Mouse (Mus musculus) midbrain, embryonic 13.5 days (tissue): ENCODE results near the gene Sort1. TPM values are rescaled to one million over a fixed set of nuclear protein-coding genes. Genes with fewer than 3 reads are reported as not detected.
A peak's percentile ranks its signal among the peaks of the same experiment; 100 is the strongest.

Experiments
- ATAC-seq: fragments of 200-750 bp; cut with Nextera tagmentation; 2 replicates; pipeline ENCODE4 v1.8.0; 2017; ENCODE audit warnings: mild to moderate bottlenecking, moderate TSS enrichment, moderate library complexity
- H3K27ac ChIP-seq: fragments of 300-500 bp; sonication (generic); 2 replicates; pipeline ENCODE4 v1.5.1; 2015; ENCODE audit warnings: inconsistent platforms, mild to moderate bottlenecking, moderate library complexity
- H3K27me3 ChIP-seq: fragments of 300-500 bp; sonication (generic); 2 replicates; pipeline ENCODE4 v1.6.1; 2015; ENCODE audit warnings: mild to moderate bottlenecking, inconsistent platforms
- H3K36me3 ChIP-seq: fragments of 300-500 bp; sonication (generic); 2 replicates; pipeline ENCODE4 v1.6.1; 2015; ENCODE audit warnings: mild to moderate bottlenecking, inconsistent platforms
- H3K4me1 ChIP-seq: fragments of 300-500 bp; sonication (generic); replicated peaks from 2 replicates; pipeline ENCODE4 v1.6.1; 2015; ENCODE audit warnings: inconsistent platforms
- H3K4me2 ChIP-seq: fragments of 300-500 bp; sonication (generic); replicated peaks from 2 replicates; pipeline ENCODE4 v1.6.1; 2015; ENCODE audit warnings: moderate library complexity, mild to moderate bottlenecking, inconsistent platforms
- H3K4me3 ChIP-seq: fragments of 300-500 bp; sonication (generic); replicated peaks from 2 replicates; pipeline ENCODE4 v1.5.1; 2015; ENCODE audit warnings: mild to moderate bottlenecking, inconsistent platforms
- H3K9ac ChIP-seq: fragments of 300-500 bp; sonication (generic); replicated peaks from 2 replicates; pipeline ENCODE4 v1.6.1; 2015; ENCODE audit warnings: mild to moderate bottlenecking, inconsistent platforms
- H3K9me3 ChIP-seq: fragments of 300-500 bp; sonication (generic); 2 replicates; pipeline ENCODE4 v1.6.1; 2016; ENCODE audit warnings: mild to moderate bottlenecking, inconsistent platforms
- WGBS: fragments of 180-500 bp; shearing (Covaris S2); methylation state at CpG from one replicate; pipeline ENCODE4 v1.1.7; 2015; 5-methylcytosine and 5-hydroxymethylcytosine counted together
- polyA plus RNA-seq: library from polyadenylated mRNA; unstranded; fragments of >200 nt; fragmentation: Nextera tagmentation; extraction: Ambion mirVana; gene quantifications from 2 replicates; pipeline ENCODE4 v1.2.1, GENCODE M21; 2015

Sort1 gene
- polyA plus RNA-seq, 1 experiment from 2014 or later: 18.3 TPM

- Histone ChIP-seq H3K27me3 (no peaks in the 10 kb centered on the region), H3K4me2 (peak overlapping the region; percentile 71), H3K4me1 (peaks cover 63% of the 10 kb centered on the region), H3K27ac (no peak overlapping the region), H3K36me3 (peaks cover 1% of the 10 kb centered on the region; the same call in 1 of the 2 replicates), H3K9ac (peak overlapping the region; percentile 96), H3K9me3 (no peaks in the 10 kb centered on the region), H3K4me3 (peak overlapping the region; percentile 98)
- 46% methylated on average over 4 of the region's 4 CpGs for WGBS
- no peak for ATAC-seq
Observed at GRCm38 (mm10) chr3:108285078-108285711, 1.3 kb downstream of the Sort1 start.

- H3K4me3 ChIP-seq: peak overlapping the region; percentile 11
- no peak for ATAC-seq
- H3K9ac ChIP-seq: peak overlapping the region; percentile 39; the same call in 1 of the 2 replicates
Observed at GRCm38 (mm10) chr3:108286671-108287439, 3.0 kb downstream of the Sort1 start.

GRCm38 (mm10) chr3:108287811-108288805, 4.2 kb downstream of the Sort1 start:
- ATAC-seq: no peak
- 12% methylated on average over 17 of the region's 17 CpGs for WGBS
- Histone ChIP-seq H3K9ac (peak overlapping the region; percentile 57), H3K4me3 (peak overlapping the region; percentile 2), H3K36me3 (0 out of 2 replicates have a peak, but pooled peaks cover 2% of the 10 kb centered on the region), H3K9me3 (no peaks in the 10 kb centered on the region), H3K4me2 (peak overlapping the region; percentile 71), H3K27me3 (no peaks in the 10 kb centered on the region), H3K27ac (peak overlapping the region; percentile 57), H3K4me1 (peaks cover 72% of the 10 kb centered on the region)

More at GRCm38 (mm10) chr3:108286671-108287439, 3.0 kb downstream of the Sort1 start:
- Histone ChIP-seq H3K4me2 (peak overlapping the region; percentile 71), H3K4me1 (peaks cover 75% of the 10 kb centered on the region), H3K27me3 (no peaks in the 10 kb centered on the region), H3K9me3 (no peaks in the 10 kb centered on the region), H3K36me3 (0 out of 2 replicates have a peak, but pooled peaks cover 2% of the 10 kb centered on the region), H3K27ac (peak overlapping the region; percentile 57; the same call in 1 of the 2 replicates)
- 56% methylated on average over 14 of the region's 14 CpGs for WGBS

- 81% methylated on average over 13 of the region's 13 CpGs for WGBS
- no peak overlapping the region for H3K4me3 ChIP-seq
- H3K4me1 ChIP-seq: peaks cover 80% of the 10 kb centered on the region
- ATAC-seq: no peak
- no peaks in the 10 kb centered on the region for H3K27me3 ChIP-seq
- no peak overlapping the region for H3K4me2 ChIP-seq
- no peak overlapping the region for H3K9ac ChIP-seq
- 0 out of 2 replicates have a peak, but pooled peaks cover 2% of the 10 kb centered on the region for H3K36me3 ChIP-seq
- H3K9me3 ChIP-seq: no peaks in the 10 kb centered on the region
- H3K27ac ChIP-seq: no peak overlapping the region
Observed at GRCm38 (mm10) chr3:108289311-108290130, 5.6 kb downstream of the Sort1 start.

GRCm38 (mm10) chr3:108291036-108291799, 7.3 kb downstream of the Sort1 start:
- H3K27ac ChIP-seq: no peak overlapping the region
- H3K4me3 ChIP-seq: no peak overlapping the region
- H3K9ac ChIP-seq: no peak overlapping the region
- peaks cover 81% of the 10 kb centered on the region for H3K4me1 ChIP-seq
- 0 out of 2 replicates have a peak, but pooled peaks cover 2% of the 10 kb centered on the region for H3K36me3 ChIP-seq
- H3K27me3 ChIP-seq: no peaks in the 10 kb centered on the region
- H3K4me2 ChIP-seq: no peak overlapping the region
- ATAC-seq: no peak
- WGBS: 71% methylated on average over 17 of the region's 17 CpGs
- H3K9me3 ChIP-seq: no peaks in the 10 kb centered on the region

- Histone ChIP-seq H3K27ac (peak overlapping the region; percentile 16; the same call in 1 of the 2 replicates), H3K4me1 (peaks cover 72% of the 10 kb centered on the region), H3K9me3 (no peaks in the 10 kb centered on the region), H3K27me3 (no peaks in the 10 kb centered on the region), H3K36me3 (0 out of 2 replicates have a peak, but pooled peaks cover 2% of the 10 kb centered on the region), H3K4me3 (no peak overlapping the region), H3K9ac (no peak overlapping the region), H3K4me2 (no peak overlapping the region)
- WGBS: 53% methylated on average over 2 of the region's 2 CpGs
- no peak for ATAC-seq
Observed at GRCm38 (mm10) chr3:108294398-108294797, 10.5 kb downstream of the Sort1 start.

GRCm38 (mm10) chr3:108295379-108296219, 11.7 kb downstream of the Sort1 start:
- peak overlapping the region; percentile 78 for H3K27ac ChIP-seq
- no peaks in the 10 kb centered on the region for H3K27me3 ChIP-seq
- H3K4me2 ChIP-seq: peak overlapping the region; percentile 41
- peaks cover 63% of the 10 kb centered on the region for H3K4me1 ChIP-seq
- peak overlapping the region; percentile 52; the same call in 1 of the 2 replicates for H3K9ac ChIP-seq
- H3K4me3 ChIP-seq: peak overlapping the region; percentile 5; the same call in 1 of the 2 replicates
- no peaks in the 10 kb centered on the region for H3K9me3 ChIP-seq
- peak; percentile 41 for ATAC-seq
- WGBS: 26% methylated on average over 14 of the region's 14 CpGs
- 0 out of 2 replicates have a peak, but pooled peaks cover 2% of the 10 kb centered on the region for H3K36me3 ChIP-seq

GRCm38 (mm10) chr3:108296220-108297049, 12.6 kb downstream of the Sort1 start:
- ATAC-seq: peak; percentile 81
- peaks cover 56% of the 10 kb centered on the region for H3K4me1 ChIP-seq
- 12% methylated on average over 14 of the region's 14 CpGs for WGBS

GRCm38 (mm10) chr3:108297050-108297419, 13.2 kb downstream of the Sort1 start:
- Histone ChIP-seq H3K27ac (peak overlapping the region; percentile 78), H3K9me3 (no peaks in the 10 kb centered on the region), H3K4me1 (peaks cover 51% of the 10 kb centered on the region), H3K9ac (no peak overlapping the region), H3K4me2 (0 out of 2 replicates have a peak overlapping the region, but pooled peaks have one; percentile 41), H3K36me3 (no peaks in the 10 kb centered on the region), H3K27me3 (no peaks in the 10 kb centered on the region), H3K4me3 (no peak overlapping the region)
- ATAC-seq: no peak
- WGBS: 73% methylated on average over 7 of the region's 7 CpGs

More at GRCm38 (mm10) chr3:108296220-108297049, 12.6 kb downstream of the Sort1 start:
- no peaks in the 10 kb centered on the region for H3K9me3 ChIP-seq
- H3K27me3 ChIP-seq: no peaks in the 10 kb centered on the region
- H3K9ac ChIP-seq: peak overlapping the region; percentile 52; the same call in 1 of the 2 replicates
- 0 out of 2 replicates have a peak, but pooled peaks cover under 1% of the 10 kb centered on the region for H3K36me3 ChIP-seq
- peak overlapping the region; percentile 41 for H3K4me2 ChIP-seq
- peak overlapping the region; percentile 5; the same call in 1 of the 2 replicates for H3K4me3 ChIP-seq
- peak overlapping the region; percentile 78 for H3K27ac ChIP-seq
